Mouse (Mus musculus) olfactory bulb, adult 2 months (tissue): ENCODE data around the gene Ski. TPM values are rescaled to one million over a fixed set of nuclear protein-coding genes. Genes with fewer than 3 reads are reported as not detected.
"Not testable (repeated sequence)": the region's sequence is repeated elsewhere in the genome, so short reads cannot be mapped to it uniquely, and the experiment has no call there.

ENCODE experiments used
- H3K27ac ChIP-seq: fragments of 200-500 bp; 2 replicates; pipeline ENCODE4 v1.5.1; 2012; ENCODE audit warnings: low read depth, low read length; ENCODE audit not compliant: insufficient read depth
- H3K4me1 ChIP-seq: fragments of 200-500 bp; 2 replicates; pipeline ENCODE4 v1.6.1; 2012; ENCODE audit warnings: low read length; ENCODE audit not compliant: control insufficient read depth, insufficient read depth
- H3K4me3 ChIP-seq: fragments of 200-500 bp; 2 replicates; pipeline ENCODE4 v1.5.1; 2012; ENCODE audit warnings: mild to moderate bottlenecking, low read depth, low read length, moderate library complexity; ENCODE audit not compliant: insufficient read depth
- CTCF ChIP-seq: fragments of 200-500 bp; IDR thresholded peaks from 2 replicates; pipeline ENCODE4 v1.5.1; 2012; ENCODE audit warnings: low read depth, mild to moderate bottlenecking, low read length, moderate library complexity; ENCODE audit not compliant: insufficient read depth
- POLR2A ChIP-seq: fragments of 200-500 bp; IDR thresholded peaks from 2 replicates; pipeline ENCODE4 v1.6.1; 2012; ENCODE audit warnings: mild to moderate bottlenecking, low read depth, low read length, moderate library complexity; ENCODE audit not compliant: insufficient read depth
- WGBS: fragments of 180-500 bp; shearing (Covaris S2); methylation state at CpG from one replicate; pipeline ENCODE4 v1.1.7; 2018; 5-methylcytosine and 5-hydroxymethylcytosine counted together
- polyA plus RNA-seq: library from polyadenylated mRNA; stranded (reverse); fragments of >200 nt; gene quantifications from 2 replicates; pipeline ENCODE4 v1.2.4, GENCODE M21; 2012; ENCODE audit warnings: low replicate concordance; ENCODE audit not compliant: missing spikeins, insufficient read depth, insufficient read length

The Ski gene
- polyA plus RNA-seq, 1 experiment = not detected

DNA sequence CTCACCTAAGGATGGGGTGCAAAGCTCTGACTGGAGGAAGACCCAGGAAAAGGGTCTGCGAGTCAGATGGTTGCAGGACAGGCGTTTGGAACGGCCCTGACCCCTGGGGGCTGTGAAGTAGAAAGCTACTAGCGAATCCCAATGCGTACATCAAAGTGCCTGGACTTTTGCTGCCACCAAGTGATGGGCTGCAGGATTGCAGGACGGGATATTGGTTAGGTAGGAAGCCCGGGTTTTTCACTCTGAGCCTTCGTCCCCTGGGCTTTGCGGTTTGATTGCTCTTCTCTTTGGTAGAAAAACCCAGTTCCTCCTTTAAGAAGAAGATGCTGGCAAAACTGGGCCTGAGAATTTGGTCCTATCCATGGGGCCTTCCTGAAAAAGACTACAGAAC, 26.9 kb upstream of the Ski start:
- TF ChIP-seq POLR2A (no peak), CTCF (peak; percentile 89)
- Histone ChIP-seq H3K4me3 (peak overlapping the region; percentile 63), H3K27ac (peak overlapping the region; percentile 92), H3K4me1 (peaks cover 42% of the 10 kb centered on the region)
- 0% methylated on average over 9 of the region's 9 CpGs for WGBS

DNA sequence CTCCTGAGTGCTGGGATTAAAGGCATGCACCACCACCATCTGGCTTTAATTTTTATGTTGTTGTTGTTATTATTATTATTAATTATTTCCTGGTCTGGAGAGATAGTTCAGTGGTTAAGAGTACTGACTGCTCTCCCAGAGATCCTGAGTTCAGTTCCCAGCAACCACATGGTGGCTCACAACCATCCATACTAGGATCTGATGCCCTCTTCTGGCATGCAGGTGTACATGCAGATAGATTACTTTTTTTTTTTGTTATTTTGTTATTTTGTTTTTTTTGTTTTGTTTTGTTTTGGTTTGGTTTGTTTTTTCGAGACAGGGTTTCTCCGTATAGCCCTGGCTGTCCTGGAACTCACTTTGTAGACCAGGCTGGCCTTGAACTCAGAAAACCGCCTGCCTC, 25.7 kb upstream of the Ski start:
- H3K4me1 ChIP-seq = peaks cover 42% of the 10 kb centered on the region

DNA sequence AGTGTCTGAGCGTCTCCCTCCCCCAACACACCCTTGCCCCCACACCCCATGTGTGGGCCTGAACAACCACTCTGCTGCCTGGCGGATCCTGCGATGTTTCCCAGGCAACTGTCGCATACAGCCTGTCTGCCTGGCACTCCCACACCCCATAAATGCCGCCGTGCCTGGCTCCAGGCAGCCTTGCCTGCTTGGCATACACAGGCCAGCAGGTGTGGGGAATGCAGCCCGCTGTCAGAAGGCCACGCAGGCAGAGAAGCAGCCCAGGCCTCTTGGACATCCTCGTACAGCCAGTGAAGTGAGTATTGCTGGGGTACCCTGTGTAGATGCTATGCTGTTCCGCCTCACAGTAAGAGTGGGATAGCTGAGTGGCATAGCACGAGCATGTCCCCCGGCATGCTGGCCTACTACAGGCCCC, 24.3 kb upstream of the Ski start:
- H3K4me1 ChIP-seq = peaks cover 34% of the 10 kb centered on the region
- 24% methylated on average over 12 of the region's 12 CpGs for WGBS
- H3K4me3 ChIP-seq = peak overlapping the region; percentile 38; the same call in 1 of the 2 replicates
- no peak for TF ChIP-seq CTCF
- TF ChIP-seq POLR2A = no peak
- H3K27ac ChIP-seq = peak overlapping the region; percentile 91

More for the DNA sequence above, 25.7 kb upstream of the Ski start:
- not testable (repeated sequence) for H3K27ac ChIP-seq, H3K4me3 ChIP-seq
- WGBS = 91% methylated on average over 3 of the region's 3 CpGs

DNA sequence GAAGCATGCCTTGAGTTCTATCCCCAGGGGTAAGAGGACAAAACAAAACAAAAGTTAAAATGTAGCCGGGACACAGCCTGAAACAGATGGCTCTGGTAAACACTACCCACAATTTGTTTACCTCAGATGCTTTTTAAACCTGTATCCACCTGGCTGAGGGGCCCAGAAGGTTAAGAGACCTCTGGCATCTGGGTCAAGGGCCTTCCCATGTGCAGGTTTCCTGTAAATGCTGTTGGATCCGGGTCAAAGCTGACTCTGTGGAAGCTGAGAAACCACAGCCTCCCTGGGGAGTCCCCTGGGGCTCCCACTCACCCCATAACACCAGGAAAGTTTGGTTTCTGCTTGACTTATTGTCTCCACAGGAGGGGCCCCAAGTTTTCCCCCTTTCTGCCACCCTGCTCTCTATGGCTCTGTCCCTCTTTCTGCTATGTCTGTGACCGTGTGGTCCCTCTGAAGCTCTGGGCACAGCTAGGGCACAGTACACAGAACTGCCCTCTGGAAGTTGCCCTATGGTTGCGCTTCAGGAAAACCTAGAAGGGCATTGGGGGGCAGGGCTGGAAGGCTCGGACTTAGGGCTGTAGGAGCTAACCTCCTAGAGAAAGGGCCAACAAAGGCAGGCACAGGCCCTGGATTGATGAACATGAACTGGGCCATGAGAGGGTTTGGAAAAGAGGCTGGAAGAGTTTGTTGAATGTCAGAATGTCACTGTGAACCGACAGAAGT, 23.5 kb upstream of the Ski start:
- no peak for TF ChIP-seq POLR2A
- TF ChIP-seq CTCF = no peak
- H3K27ac ChIP-seq = peak overlapping the region; percentile 91
- WGBS = 57% methylated on average over 6 of the region's 6 CpGs
- peaks cover 36% of the 10 kb centered on the region for H3K4me1 ChIP-seq
- H3K4me3 ChIP-seq = no peak overlapping the region

DNA sequence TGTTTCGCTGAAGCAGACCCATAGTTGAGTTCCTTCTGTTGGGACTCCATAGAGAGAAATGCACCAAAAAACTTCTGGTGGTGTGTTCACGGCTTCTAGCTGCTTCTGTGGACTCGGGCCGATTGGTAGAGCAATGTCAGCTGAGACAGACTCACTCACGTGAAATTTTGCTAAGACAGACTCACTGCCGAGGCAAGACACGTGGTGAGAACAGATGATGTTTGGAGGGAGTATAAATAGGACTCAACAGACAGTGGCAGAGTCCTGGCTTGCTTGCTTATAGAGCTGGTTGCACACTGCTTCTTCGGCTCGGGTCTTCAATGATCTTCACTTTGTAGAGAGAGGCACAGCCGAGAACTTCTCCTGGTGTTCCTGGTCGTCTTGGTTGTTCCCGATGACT, 20.8 kb upstream of the Ski start:
- Histone ChIP-seq H3K4me1 (peaks cover 38% of the 10 kb centered on the region), H3K4me3 (no peak overlapping the region), H3K27ac (no peak overlapping the region)
- TF ChIP-seq CTCF (no peak), POLR2A (no peak)
- 85% methylated on average over 12 of the region's 12 CpGs for WGBS

DNA sequence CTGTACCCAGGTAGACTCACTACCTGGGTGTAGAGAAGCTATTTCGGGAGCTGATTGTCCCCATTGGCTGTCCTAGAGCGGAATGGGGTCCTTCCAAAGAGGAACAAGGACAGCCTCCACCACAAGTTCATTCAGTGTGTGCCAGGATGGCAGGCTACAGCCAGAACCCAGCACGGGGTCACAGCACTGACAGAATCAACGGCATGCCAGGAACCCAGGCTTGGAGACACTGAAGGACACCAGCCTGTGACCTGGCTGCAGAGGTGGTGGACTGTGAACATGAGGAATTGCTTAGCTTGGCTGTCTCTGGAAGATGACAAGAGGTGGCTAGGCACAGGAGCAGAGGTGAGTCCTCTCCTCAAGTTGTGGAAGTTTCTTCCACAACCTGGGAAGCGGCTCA, 19.9 kb upstream of the Ski start:
- Histone ChIP-seq H3K4me3 (no peak overlapping the region), H3K27ac (no peak overlapping the region), H3K4me1 (peaks cover 42% of the 10 kb centered on the region)
- TF ChIP-seq POLR2A = no peak
- no peak for TF ChIP-seq CTCF
- 83% methylated on average over 5 of the region's 5 CpGs for WGBS

DNA sequence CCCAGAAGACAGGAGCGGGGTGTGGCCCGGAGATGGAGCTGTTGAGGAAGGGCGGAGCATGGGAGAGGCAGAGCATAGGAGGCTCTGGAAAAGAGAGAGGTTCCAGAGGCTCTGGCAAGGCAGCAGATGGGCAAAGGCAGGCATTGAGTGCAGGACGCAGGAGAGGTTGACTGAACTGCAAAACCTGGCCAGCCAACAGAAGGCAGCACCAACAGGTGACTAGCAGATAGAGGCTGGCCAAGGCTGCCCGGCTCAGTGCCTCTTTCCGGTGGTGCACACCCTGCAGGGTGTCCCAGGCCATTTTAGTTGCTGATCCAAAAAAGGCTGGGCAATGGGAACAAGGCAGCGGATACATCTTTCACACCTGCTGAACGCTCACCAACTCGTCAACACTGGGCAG, 19.4 kb upstream of the Ski start:
- H3K4me1 ChIP-seq = peaks cover 43% of the 10 kb centered on the region
- 86% methylated on average over 9 of the region's 9 CpGs for WGBS
- TF ChIP-seq POLR2A (no peak), CTCF (no peak)
- no peak overlapping the region for H3K4me3 ChIP-seq
- H3K27ac ChIP-seq = no peak overlapping the region

DNA sequence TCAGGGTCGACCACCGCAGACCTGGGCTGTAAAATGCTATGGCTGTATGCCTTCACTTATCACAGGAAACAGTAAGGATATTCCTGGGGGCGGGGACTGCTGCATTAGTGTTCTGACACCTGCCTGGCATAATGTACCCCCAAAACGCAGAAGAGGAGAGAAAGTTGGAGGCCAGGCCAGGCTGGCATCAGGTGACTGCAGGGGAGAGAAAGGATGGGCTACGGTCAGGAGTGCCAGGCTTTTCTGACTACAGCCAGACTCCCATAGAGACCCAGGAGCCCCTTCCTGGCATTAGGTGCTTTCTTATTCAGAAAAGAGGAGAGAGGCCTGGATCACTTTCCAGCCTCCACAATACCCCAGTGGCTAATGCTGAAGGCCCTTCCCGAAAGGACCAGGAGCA, 17.1 kb upstream of the Ski start:
- H3K27ac ChIP-seq = no peak overlapping the region
- TF ChIP-seq POLR2A (no peak), CTCF (no peak)
- peaks cover 50% of the 10 kb centered on the region for H3K4me1 ChIP-seq
- 52% methylated on average over 6 of the region's 6 CpGs for WGBS
- no peak overlapping the region for H3K4me3 ChIP-seq

DNA sequence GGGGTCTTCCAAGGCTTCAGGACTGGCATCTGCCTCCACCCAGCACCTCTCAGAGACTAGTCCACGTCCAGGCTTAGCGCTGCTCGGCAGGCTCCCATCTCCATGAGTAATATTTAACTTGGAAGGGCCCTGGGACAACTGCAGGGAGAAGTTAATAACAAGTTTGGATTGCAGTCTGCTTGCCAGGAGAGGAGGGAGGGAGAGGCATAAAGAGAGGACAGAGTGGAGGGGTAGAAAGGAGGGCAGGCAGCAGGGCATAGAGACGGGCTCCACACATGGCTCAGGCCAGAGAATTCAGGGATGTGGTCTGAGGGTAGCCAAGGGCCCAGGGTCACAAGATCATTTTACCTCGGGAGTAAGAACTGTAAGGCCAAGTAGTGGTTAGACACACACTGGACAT, 15.9 kb upstream of the Ski start:
- WGBS = 29% methylated on average over 5 of the region's 5 CpGs

More for the DNA sequence above, 15.9 kb upstream of the Ski start:
- H3K27ac ChIP-seq = peak overlapping the region; percentile 30
- H3K4me1 ChIP-seq = peaks cover 62% of the 10 kb centered on the region
- TF ChIP-seq CTCF (0 out of 2 replicates have a peak, but pooled peaks have one; percentile 20), POLR2A (no peak)
- no peak overlapping the region for H3K4me3 ChIP-seq
